Mouse (Mus musculus) CH12.LX (cell line): ENCODE data around the gene Bzw2. TPM values are rescaled to one million over a fixed set of nuclear protein-coding genes. Genes with fewer than 3 reads are reported as not detected.

Experiments
- DNase-seq: peaks from one replicate; pipeline ENCODE4 v3.0.0-alpha.2; 2013; ENCODE audit errors: extremely low read depth
- H3K27ac ChIP-seq: 2 replicates; pipeline ENCODE4 v1.5.1; 2012; ENCODE audit warnings: low read depth, mild to moderate bottlenecking, control low read depth, moderate library complexity; ENCODE audit not compliant: insufficient read depth
- H3K27me3 ChIP-seq: replicated peaks from 2 replicates; pipeline ENCODE3; 2012; ENCODE audit warnings: inconsistent platforms
- H3K36me3 ChIP-seq, 2 experiments: replicated peaks in 1 of 2; 2 replicates each; pipeline versions ENCODE3 to v1.6.1; 2012; ENCODE audit warnings: inconsistent platforms in 1 of 2, low read length in 1 of 2, mild to moderate bottlenecking in 1 of 2, mixed read lengths in 1 of 2, moderate library complexity in 1 of 2; ENCODE audit not compliant: control insufficient read depth in 1 of 2, insufficient read depth in 1 of 2
- H3K4me1 ChIP-seq, 2 experiments: 2 replicates each; pipeline ENCODE4 v1.6.1; 2012; ENCODE audit warnings: inconsistent platforms in 1 of 2, moderate library complexity in 1 of 2; ENCODE audit not compliant: insufficient read depth in 2 of 2, control insufficient read depth in 1 of 2
- H3K4me2 ChIP-seq: 2 replicates; pipeline ENCODE4 v1.6.1; 2012; ENCODE audit warnings: low read depth, mild to moderate bottlenecking, control low read depth; ENCODE audit not compliant: poor library complexity, insufficient read depth, severe bottlenecking
- H3K4me3 ChIP-seq, 3 experiments: fragments of 150-350 bp in 1 of 3; sonication (generic) in 1 of 3; replicated peaks in 1 of 3; 2 replicates each; pipeline versions ENCODE3 to v1.5.1; 2011 to 2012; ENCODE audit warnings: low read depth in 2 of 3, low read length in 2 of 3, mild to moderate bottlenecking in 2 of 3, moderate library complexity in 2 of 3, control low read depth in 1 of 3, improper control_type of control experiment in 1 of 3, inconsistent platforms in 1 of 3, mixed read lengths in 1 of 3; ENCODE audit not compliant: poor library complexity in 1 of 3
- H3K79me2 ChIP-seq: replicated peaks from 2 replicates; pipeline ENCODE4 v1.6.1; 2012; ENCODE audit warnings: mild to moderate bottlenecking, moderate library complexity; ENCODE audit not compliant: control insufficient read depth, poor library complexity, insufficient read depth, severe bottlenecking; ENCODE audit errors: extremely low read depth
- H3K9ac ChIP-seq: 2 replicates; pipeline ENCODE4 v1.6.1; 2012; ENCODE audit warnings: low read depth, mild to moderate bottlenecking, control low read depth, moderate library complexity; ENCODE audit not compliant: insufficient read depth
- H3K9me3 ChIP-seq: replicated peaks from 2 replicates; pipeline ENCODE3; 2012; ENCODE audit warnings: low read length, inconsistent platforms, mixed read lengths
- BHLHE40 ChIP-seq: IDR thresholded peaks from 2 replicates; pipeline ENCODE4 v1.6.1; 2011; ENCODE audit warnings: mild to moderate bottlenecking, low read depth, low read length, improper control_type of control experiment
- CHD1 ChIP-seq: IDR thresholded peaks from 2 replicates; pipeline ENCODE4 v1.6.1; 2012; ENCODE audit warnings: low read depth, low read length, improper control_type of control experiment, inconsistent platforms
- CHD2 ChIP-seq: IDR thresholded peaks from 2 replicates; pipeline ENCODE4 v1.6.1; 2011; ENCODE audit warnings: low read length, improper control_type of control experiment
- CTCF ChIP-seq, 2 experiments: IDR thresholded peaks in 1 of 2; conservative IDR thresholded peaks in 1 of 2; 2 replicates each; pipeline ENCODE4 v1.5.1; 2011 to 2012; ENCODE audit warnings: low read depth in 2 of 2, low read length in 2 of 2, improper control_type of control experiment in 1 of 2, inconsistent platforms in 1 of 2, mild to moderate bottlenecking in 1 of 2, moderate library complexity in 1 of 2
- E2F4 ChIP-seq: IDR thresholded peaks from 2 replicates; pipeline ENCODE4 v1.6.1; 2011; ENCODE audit warnings: low read depth, low read length, improper control_type of control experiment; ENCODE audit not compliant: insufficient replicate concordance
- ELF1 ChIP-seq: IDR thresholded peaks from 2 replicates; pipeline ENCODE4 v1.6.1; 2014; ENCODE audit warnings: low read depth, mild to moderate bottlenecking, inconsistent platforms, low read length, improper control_type of control experiment
- EP300 ChIP-seq: IDR thresholded peaks from 2 replicates; pipeline ENCODE4 v1.6.1; 2011; ENCODE audit warnings: low read length, improper control_type of control experiment
- ETS1 ChIP-seq: conservative IDR thresholded peaks from 2 replicates; pipeline ENCODE4 v1.6.1; 2012; ENCODE audit warnings: low read depth, mild to moderate bottlenecking, inconsistent platforms, low read length, improper control_type of control experiment, moderate library complexity
- GABPA ChIP-seq: IDR thresholded peaks from 2 replicates; pipeline ENCODE4 v1.6.1; 2012; ENCODE audit warnings: low read depth, low read length, improper control_type of control experiment, inconsistent platforms; ENCODE audit not compliant: insufficient replicate concordance
- HCFC1 ChIP-seq: IDR thresholded peaks from 2 replicates; pipeline ENCODE4 v1.6.1; 2012; ENCODE audit warnings: low read depth, mild to moderate bottlenecking, inconsistent platforms, low read length, improper control_type of control experiment
- IRF4 ChIP-seq: IDR thresholded peaks from 2 replicates; pipeline ENCODE4 v1.6.1; 2014; ENCODE audit warnings: low read depth, mild to moderate bottlenecking, inconsistent platforms, low read length, improper control_type of control experiment
- JUN ChIP-seq: IDR thresholded peaks from 2 replicates; pipeline ENCODE4 v1.6.1; 2011; ENCODE audit warnings: low read depth, mild to moderate bottlenecking, low read length, improper control_type of control experiment, moderate library complexity; ENCODE audit not compliant: insufficient read depth
- JUND ChIP-seq: conservative IDR thresholded peaks from 2 replicates; pipeline ENCODE4 v1.6.1; 2011; ENCODE audit warnings: low read depth, low read length, improper control_type of control experiment
- KAT2A ChIP-seq: IDR thresholded peaks from 2 replicates; pipeline ENCODE4 v1.6.1; 2012; ENCODE audit warnings: low read length, improper control_type of control experiment, inconsistent platforms; ENCODE audit not compliant: insufficient replicate concordance
- MAFK ChIP-seq: IDR thresholded peaks from 2 replicates; pipeline ENCODE4 v1.6.1; 2011; ENCODE audit warnings: low read length, improper control_type of control experiment; ENCODE audit not compliant: insufficient replicate concordance
- MAX ChIP-seq: IDR thresholded peaks from 2 replicates; pipeline ENCODE4 v1.6.1; 2011; ENCODE audit warnings: low read length, improper control_type of control experiment
- MAZ ChIP-seq: IDR thresholded peaks from 2 replicates; pipeline ENCODE4 v1.6.1; 2012; ENCODE audit warnings: low read depth, mild to moderate bottlenecking, inconsistent platforms, low read length, improper control_type of control experiment, moderate library complexity
- MEF2A ChIP-seq: IDR thresholded peaks from 2 replicates; pipeline ENCODE4 v1.6.1; 2014; ENCODE audit warnings: low read depth, mild to moderate bottlenecking, inconsistent platforms, low read length, improper control_type of control experiment, borderline replicate concordance
- MXI1 ChIP-seq: IDR thresholded peaks from 2 replicates; pipeline ENCODE4 v1.6.1; 2011; ENCODE audit warnings: mild to moderate bottlenecking, low read depth, low read length, improper control_type of control experiment
- MYC ChIP-seq: IDR thresholded peaks from 2 replicates; pipeline ENCODE4 v1.6.1; 2011; ENCODE audit warnings: low read depth, mild to moderate bottlenecking, improper control_type of control experiment, low read length
- NELFE ChIP-seq: IDR thresholded peaks from 2 replicates; pipeline ENCODE4 v1.6.1; 2011; ENCODE audit warnings: low read depth, low read length, improper control_type of control experiment
- NRF1 ChIP-seq: IDR thresholded peaks from 2 replicates; pipeline ENCODE4 v1.6.1; 2014; ENCODE audit warnings: low read depth, mild to moderate bottlenecking, inconsistent platforms, low read length, improper control_type of control experiment, moderate library complexity
- PAX5 ChIP-seq: IDR thresholded peaks from 2 replicates; pipeline ENCODE4 v1.6.1; 2012; ENCODE audit warnings: low read length, inconsistent platforms, mixed read lengths
- POLR2A ChIP-seq: IDR thresholded peaks from 2 replicates; pipeline ENCODE4 v1.6.1; 2011; ENCODE audit warnings: low read depth, mild to moderate bottlenecking, improper control_type of control experiment, low read length
- POLR2AphosphoS2 ChIP-seq: IDR thresholded peaks from 2 replicates; pipeline ENCODE4 v1.6.1; 2011; ENCODE audit warnings: low read depth, low read length, improper control_type of control experiment
- RAD21 ChIP-seq: IDR thresholded peaks from 2 replicates; pipeline ENCODE4 v1.6.1; 2011; ENCODE audit warnings: low read depth, mild to moderate bottlenecking, low read length, improper control_type of control experiment, moderate library complexity
- RCOR1 ChIP-seq: conservative IDR thresholded peaks from 2 replicates; pipeline ENCODE4 v1.6.1; 2012; ENCODE audit warnings: low read depth, mild to moderate bottlenecking, inconsistent platforms, low read length, improper control_type of control experiment
- SIN3A ChIP-seq: IDR thresholded peaks from 2 replicates; pipeline ENCODE4 v1.6.1; 2012; ENCODE audit warnings: low read length, improper control_type of control experiment, inconsistent platforms
- SMC3 ChIP-seq: IDR thresholded peaks from 2 replicates; pipeline ENCODE4 v1.6.1; 2011; ENCODE audit warnings: low read depth, low read length, improper control_type of control experiment
- TBP ChIP-seq: conservative IDR thresholded peaks from 2 replicates; pipeline ENCODE4 v1.6.1; 2011; ENCODE audit warnings: low read depth, low read length, improper control_type of control experiment
- TCF12 ChIP-seq: IDR thresholded peaks from 2 replicates; pipeline ENCODE4 v1.6.1; 2014; ENCODE audit warnings: low read depth, mild to moderate bottlenecking, inconsistent platforms, low read length, improper control_type of control experiment
- UBTF ChIP-seq: IDR thresholded peaks from 2 replicates; pipeline ENCODE4 v1.6.1; 2012; ENCODE audit warnings: low read depth, mild to moderate bottlenecking, inconsistent platforms, low read length, improper control_type of control experiment, moderate library complexity
- USF1 ChIP-seq: IDR thresholded peaks from 2 replicates; pipeline ENCODE4 v1.6.1; 2014; ENCODE audit warnings: low read depth, mild to moderate bottlenecking, inconsistent platforms, low read length, improper control_type of control experiment
- USF2 ChIP-seq: conservative IDR thresholded peaks from 2 replicates; pipeline ENCODE4 v1.6.1; 2011; ENCODE audit warnings: low read depth, low read length, improper control_type of control experiment
- ZC3H11A ChIP-seq: IDR thresholded peaks from 2 replicates; pipeline ENCODE4 v1.6.1; 2012; ENCODE audit warnings: low read depth, mild to moderate bottlenecking, inconsistent platforms, low read length, improper control_type of control experiment
- ZKSCAN1 ChIP-seq: IDR thresholded peaks from 2 replicates; pipeline ENCODE4 v1.6.1; 2012; ENCODE audit warnings: low read depth, inconsistent platforms, low read length, improper control_type of control experiment, borderline replicate concordance
- ZMIZ1 ChIP-seq: IDR thresholded peaks from 2 replicates; pipeline ENCODE4 v1.6.1; 2012; ENCODE audit warnings: low read depth, mild to moderate bottlenecking, inconsistent platforms, low read length, improper control_type of control experiment
- ZNF384 ChIP-seq: IDR thresholded peaks from 2 replicates; pipeline ENCODE4 v1.6.1; 2012; ENCODE audit warnings: low read depth, low read length, improper control_type of control experiment, inconsistent platforms
- dilution Hi-C: fragments of 300-500 bp; cut with MboI; formaldehyde crosslinking; loops from 2 replicates; pipeline ENCODE4 v1.14.3; 2020; ENCODE audit warnings: low sequenced_read_pairs; ENCODE audit not compliant: extremely low pct_unique_long_range_greater_than_20kb, extremely low pct_ligation_motif_present
- in situ Hi-C: fragments of 300-500 bp; cut with MboI; formaldehyde crosslinking; loops from 3 replicates; pipeline ENCODE4 v1.14.3; 2019; ENCODE audit warnings: low sequenced_read_pairs, low pct_ligation_motif_present, low pct_unique_long_range_greater_than_20kb, mixed read lengths
- polyA plus RNA-seq: library from polyadenylated mRNA; unstranded; fragments of >175 nt; gene quantifications from 2 replicates; pipeline ENCODE4 v1.2.1, GENCODE M21; 2012; ENCODE audit warnings: low read depth; ENCODE audit not compliant: insufficient read length
- total RNA-seq, 2 experiments: library from RNA; depleted of rRNA; stranded (reverse); fragments of 300-350 nt in 1 of 2; fragments of >200 nt in 1 of 2; gene quantifications; 2 replicates each; pipeline ENCODE4 v1.2.3; 2012 to 2014

The Bzw2 gene
- total and polyA plus RNA-seq, 3 experiments = 161 to 424 (median 275) TPM

- Histone ChIP-seq H3K4me2 (peak overlapping the region; percentile 88), H3K9ac (peak overlapping the region; percentile 56), H3K4me3 (peak overlapping the region; percentile 77 to 97 (median 96)), H3K27ac (no peak overlapping the region), H3K9me3 (no peaks in the 10 kb centered on the region), H3K4me1 (peaks cover 12 to 27% of the 10 kb centered on the region in 2 experiments), H3K27me3 (no peaks in the 10 kb centered on the region), H3K36me3 (peaks cover 0 to 13% of the 10 kb centered on the region in 2 experiments), H3K79me2 (peaks cover 47% of the 10 kb centered on the region)
- DNase-seq = peak; percentile 56
- dilution Hi-C loops = no loop called here
- TF ChIP-seq PAX5 = no peak
- TF ChIP-seq CHD2 = peak; percentile 67; the same call in 1 of the 2 replicates
- no peak for TF ChIP-seq BHLHE40
- no peak for TF ChIP-seq IRF4
- no peak for TF ChIP-seq NELFE
- TF ChIP-seq HCFC1 = no peak
- no peak for TF ChIP-seq POLR2AphosphoS2
- TF ChIP-seq SIN3A = 0 out of 2 replicates have a peak, but pooled peaks have one; percentile 58
- no peak for TF ChIP-seq RAD21
- no peak for TF ChIP-seq CTCF (conservative IDR thresholded peaks at IDR 0.05 in 1 of 2, IDR thresholded peaks at IDR 0.05 in 1 of 2; ENCODE audit: low read depth in 2 of 2, low read length in 2 of 2)
- TF ChIP-seq MXI1 = peak; percentile 42
- TF ChIP-seq MAX = no peak
- TF ChIP-seq ZMIZ1 = peak; percentile 20; the same call in 1 of the 2 replicates
- no peak for TF ChIP-seq EP300
- TF ChIP-seq NRF1 = no peak
- TF ChIP-seq ZC3H11A = no peak
- TF ChIP-seq USF1 = no peak
- TF ChIP-seq USF2 = no peak
- no peak; the same call in 1 of the 2 replicates for TF ChIP-seq MAZ
- TF ChIP-seq ELF1 = no peak
- peak; percentile 40; the same call in 1 of the 2 replicates for TF ChIP-seq TCF12
- no peak for TF ChIP-seq GABPA
- TF ChIP-seq MYC = peak; percentile 48; the same call in 1 of the 2 replicates
- TF ChIP-seq JUND = no peak
- no peak for TF ChIP-seq UBTF
- 0 out of 2 replicates have a peak, but pooled peaks have one; percentile 6 for TF ChIP-seq MAFK
- no peak for TF ChIP-seq TBP
- no peak for TF ChIP-seq CHD1
- no peak for TF ChIP-seq E2F4
- TF ChIP-seq ZKSCAN1 = no peak
- TF ChIP-seq KAT2A = no peak
- no peak for TF ChIP-seq ZNF384
- TF ChIP-seq POLR2A = no peak
- TF ChIP-seq MEF2A = no peak
- 0 out of 2 replicates have a peak, but pooled peaks have one; percentile 9 for TF ChIP-seq ETS1
- TF ChIP-seq RCOR1 = no peak
- no peak for TF ChIP-seq SMC3
- TF ChIP-seq JUN = no peak
- in situ Hi-C loops = no loop called here
Observed at GRCm38 (mm10) chr12:36155141-36155641, 2.7 kb downstream of the Bzw2 start.
